Mouse (Mus musculus): ENCODE measurements at regions not wholly inside any gene's neighbourhood (a gene's known extent, or its start where the extent isn't known, plus 50 kb on each side); places are given as distances from the start of the nearest gene placed in this dataset.

DNA sequence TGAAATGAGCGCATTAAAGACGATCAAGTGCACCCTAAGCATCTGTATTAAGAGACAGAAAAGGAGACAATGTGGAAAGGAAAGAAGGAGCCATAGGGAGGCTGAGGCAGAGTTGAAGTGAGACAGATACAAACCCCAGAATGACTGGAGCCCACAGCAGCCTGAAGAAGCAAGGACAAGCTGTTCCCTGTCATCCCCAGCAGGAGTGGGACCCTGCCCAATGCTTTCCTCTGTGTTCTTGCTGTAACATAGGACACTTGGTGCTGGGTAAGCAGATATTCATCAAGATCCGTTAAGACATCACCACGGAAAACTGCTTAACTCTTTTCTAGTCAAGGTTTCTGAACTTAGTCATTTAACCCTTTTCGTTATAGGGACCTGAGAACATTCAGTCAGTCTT is 121.4 kb downstream of the CK137956 start:
- no peak for DNase-seq
- H3K4me3 ChIP-seq (ENCODE audit: insufficient read depth, low read depth, low read length) = no peak overlapping the region
- WGBS = 72% methylated on average over 5 of the region's 5 CpGs
- no peak overlapping the region for H3K27ac ChIP-seq (ENCODE audit: insufficient read depth, low read depth, low read length)
- no peaks in the 10 kb centered on the region for H3K4me1 ChIP-seq (ENCODE audit: control insufficient read depth, insufficient read depth, low read length)
- H3K27me3 ChIP-seq (replicated peaks; ENCODE audit: control insufficient read depth, insufficient read depth, low read length) = no peaks in the 10 kb centered on the region
- TF ChIP-seq CTCF (conservative IDR thresholded peaks at IDR 0.05; ENCODE audit: insufficient read depth, insufficient read length, low read depth, low read length) (no peak), POLR2A (IDR thresholded peaks at IDR 0.05; ENCODE audit: low read depth, low read length) (no peak)
- H3K36me3 ChIP-seq (ENCODE audit: control insufficient read depth, insufficient read depth, low read length) = no peaks in the 10 kb centered on the region

DNA sequence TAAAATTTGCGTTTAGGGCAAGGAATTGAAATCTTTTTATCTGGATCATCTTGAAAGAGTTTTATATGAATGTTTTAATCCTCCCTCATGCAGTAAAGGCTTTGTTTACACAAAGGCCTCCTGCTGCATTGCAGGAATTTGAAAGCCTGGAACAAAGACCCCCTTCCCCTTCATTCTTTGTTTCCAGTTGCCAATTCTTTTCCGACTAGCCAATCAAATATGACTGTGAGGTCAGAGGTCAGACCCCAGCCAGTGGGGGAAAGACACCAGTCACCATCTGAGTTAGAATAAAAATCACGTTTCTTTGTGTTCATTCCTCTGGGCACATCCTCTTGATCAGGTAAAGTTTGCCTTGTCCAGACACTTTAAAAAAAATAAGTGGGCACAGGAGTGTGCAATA is 124.4 kb downstream of the CK137956 start:
- 49% methylated on average over 3 of the region's 3 CpGs for WGBS
- no peak overlapping the region for H3K27ac ChIP-seq (ENCODE audit: insufficient read depth, low read depth, low read length)
- DNase-seq = no peak
- H3K4me1 ChIP-seq (ENCODE audit: control insufficient read depth, insufficient read depth, low read length) = no peaks in the 10 kb centered on the region
- TF ChIP-seq POLR2A (IDR thresholded peaks at IDR 0.05; ENCODE audit: low read depth, low read length) (no peak), CTCF (conservative IDR thresholded peaks at IDR 0.05; ENCODE audit: insufficient read depth, insufficient read length, low read depth, low read length) (no peak)
- no peak overlapping the region for H3K4me3 ChIP-seq (ENCODE audit: insufficient read depth, low read depth, low read length)
- H3K36me3 ChIP-seq (ENCODE audit: control insufficient read depth, insufficient read depth, low read length) = no peaks in the 10 kb centered on the region
- H3K27me3 ChIP-seq (replicated peaks; ENCODE audit: control insufficient read depth, insufficient read depth, low read length) = no peaks in the 10 kb centered on the region

DNA sequence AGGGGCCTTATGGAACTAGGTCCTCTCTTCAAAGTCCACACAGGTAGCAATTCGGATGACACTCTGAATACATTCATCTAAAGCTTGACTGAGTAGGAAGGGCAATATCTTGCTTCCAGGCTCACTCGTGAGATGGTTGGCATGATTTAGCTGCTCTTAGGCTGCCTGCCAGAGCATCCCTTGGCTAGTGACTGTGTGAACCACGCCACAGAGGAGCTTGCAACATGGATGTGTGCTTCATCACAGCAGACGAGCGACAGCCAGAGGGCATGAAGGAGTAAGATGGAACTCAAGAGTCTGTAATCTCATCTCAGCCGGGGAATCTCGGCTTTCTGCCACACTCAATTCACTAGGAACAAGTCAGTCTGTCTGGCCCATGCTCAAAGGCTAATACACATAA is 127.3 kb downstream of the CK137956 start:
- no peak overlapping the region for H3K27ac ChIP-seq (ENCODE audit: insufficient read depth, low read depth, low read length)
- 75% methylated on average over 7 of the region's 7 CpGs for WGBS
- no peak for TF ChIP-seq POLR2A (IDR thresholded peaks at IDR 0.05; ENCODE audit: low read depth, low read length)
- TF ChIP-seq CTCF (conservative IDR thresholded peaks at IDR 0.05; ENCODE audit: insufficient read depth, insufficient read length, low read depth, low read length) = no peak

DNA sequence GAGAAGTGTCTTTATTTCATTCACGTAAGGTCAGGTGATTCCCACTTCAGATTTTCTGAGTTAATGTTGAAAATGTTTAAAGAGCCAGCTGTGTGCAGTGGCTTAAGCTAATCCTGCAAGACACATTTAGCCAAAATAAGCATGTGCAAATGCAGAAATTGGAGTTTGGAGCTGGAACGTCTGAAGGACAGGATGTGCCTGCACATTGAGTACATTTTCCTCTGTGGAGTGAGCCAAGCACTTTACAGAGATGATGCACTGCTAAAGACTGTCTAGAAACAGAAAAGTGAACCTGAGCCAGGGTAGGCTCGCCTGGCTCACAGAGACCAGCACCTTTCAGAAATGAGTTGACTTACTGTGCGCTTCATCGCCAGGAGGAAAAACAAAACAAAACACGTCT is 137.1 kb downstream of the CK137956 start:
- no peaks in the 10 kb centered on the region for H3K27me3 ChIP-seq (replicated peaks; ENCODE audit: control insufficient read depth, insufficient read depth, low read length)
- TF ChIP-seq CTCF (conservative IDR thresholded peaks at IDR 0.05; ENCODE audit: insufficient read depth, insufficient read length, low read depth, low read length) (no peak), POLR2A (IDR thresholded peaks at IDR 0.05; ENCODE audit: low read depth, low read length) (no peak)
- H3K4me1 ChIP-seq (ENCODE audit: control insufficient read depth, insufficient read depth, low read length) = no peaks in the 10 kb centered on the region
- no peak for DNase-seq
- no peak overlapping the region for H3K27ac ChIP-seq (ENCODE audit: insufficient read depth, low read depth, low read length)
- WGBS = 75% methylated on average over 6 of the region's 6 CpGs
- H3K36me3 ChIP-seq (ENCODE audit: control insufficient read depth, insufficient read depth, low read length) = no peaks in the 10 kb centered on the region
- H3K4me3 ChIP-seq (ENCODE audit: insufficient read depth, low read depth, low read length) = no peak overlapping the region

More for the DNA sequence above, 127.3 kb downstream of the CK137956 start:
- Histone ChIP-seq H3K36me3 (ENCODE audit: control insufficient read depth, insufficient read depth, low read length) (no peaks in the 10 kb centered on the region), H3K27me3 (replicated peaks; ENCODE audit: control insufficient read depth, insufficient read depth, low read length) (no peaks in the 10 kb centered on the region), H3K4me3 (ENCODE audit: insufficient read depth, low read depth, low read length) (no peak overlapping the region), H3K4me1 (ENCODE audit: control insufficient read depth, insufficient read depth, low read length) (no peaks in the 10 kb centered on the region)
- no peak for DNase-seq

DNA sequence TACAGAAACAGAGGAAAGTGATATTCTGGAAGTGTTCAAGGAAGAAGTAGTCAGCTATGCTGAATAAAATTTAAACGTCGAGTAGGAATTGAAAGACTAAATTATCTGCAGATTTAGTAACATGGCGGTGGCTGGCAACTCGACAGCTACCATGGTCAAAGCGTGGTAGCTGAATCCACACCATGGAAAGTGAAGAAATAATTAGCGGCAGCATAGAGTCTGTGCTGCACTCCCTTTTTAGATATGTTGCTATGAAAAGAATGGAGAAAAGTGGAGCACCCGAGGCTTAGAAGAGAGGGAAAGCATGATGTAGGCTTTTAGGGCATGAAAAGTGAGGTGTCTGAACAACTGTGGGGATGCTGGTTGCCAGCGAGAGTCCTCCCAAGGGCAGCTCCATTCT is 143.8 kb downstream of the CK137956 start:
- WGBS = 87% methylated on average over 8 of the region's 8 CpGs

DNA sequence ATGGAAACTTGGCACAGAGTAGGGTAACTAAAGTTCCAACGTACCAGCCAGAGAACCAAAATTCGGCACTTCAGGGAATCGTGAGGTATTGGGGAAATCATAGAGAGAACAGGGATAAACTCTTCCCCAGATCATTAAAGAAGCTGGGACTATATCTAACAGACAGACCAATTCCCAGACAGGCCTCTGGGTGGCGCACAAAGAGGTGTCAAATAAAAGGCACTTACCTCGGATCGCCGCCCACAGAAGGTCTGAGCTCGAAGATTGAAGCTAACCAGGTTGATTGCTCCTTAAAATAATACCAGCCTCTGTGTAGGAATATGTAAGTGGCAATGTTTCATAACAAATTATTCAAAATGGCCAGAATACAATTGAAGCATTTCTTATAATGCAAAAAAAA is 151.2 kb downstream of the CK137956 start:
- TF ChIP-seq CTCF (conservative IDR thresholded peaks at IDR 0.05; ENCODE audit: insufficient read depth, insufficient read length, low read depth, low read length) = no peak
- no peak for TF ChIP-seq POLR2A (IDR thresholded peaks at IDR 0.05; ENCODE audit: low read depth, low read length)
- H3K27me3 ChIP-seq (replicated peaks; ENCODE audit: control insufficient read depth, insufficient read depth, low read length) = no peaks in the 10 kb centered on the region
- no peaks in the 10 kb centered on the region for H3K4me1 ChIP-seq (ENCODE audit: control insufficient read depth, insufficient read depth, low read length)
- no peak overlapping the region for H3K4me3 ChIP-seq (ENCODE audit: insufficient read depth, low read depth, low read length)
- no peak overlapping the region for H3K27ac ChIP-seq (ENCODE audit: insufficient read depth, low read depth, low read length)
- no peaks in the 10 kb centered on the region for H3K36me3 ChIP-seq (ENCODE audit: control insufficient read depth, insufficient read depth, low read length)
- 79% methylated on average over 8 of the region's 8 CpGs for WGBS
- DNase-seq = no peak

More for the DNA sequence above, 143.8 kb downstream of the CK137956 start:
- TF ChIP-seq CTCF (conservative IDR thresholded peaks at IDR 0.05; ENCODE audit: insufficient read depth, insufficient read length, low read depth, low read length) = no peak
- DNase-seq = no peak
- Histone ChIP-seq H3K27ac (ENCODE audit: insufficient read depth, low read depth, low read length) (no peak overlapping the region), H3K27me3 (replicated peaks; ENCODE audit: control insufficient read depth, insufficient read depth, low read length) (no peaks in the 10 kb centered on the region), H3K4me1 (ENCODE audit: control insufficient read depth, insufficient read depth, low read length) (no peaks in the 10 kb centered on the region), H3K36me3 (ENCODE audit: control insufficient read depth, insufficient read depth, low read length) (no peaks in the 10 kb centered on the region), H3K4me3 (ENCODE audit: insufficient read depth, low read depth, low read length) (no peak overlapping the region)

DNA sequence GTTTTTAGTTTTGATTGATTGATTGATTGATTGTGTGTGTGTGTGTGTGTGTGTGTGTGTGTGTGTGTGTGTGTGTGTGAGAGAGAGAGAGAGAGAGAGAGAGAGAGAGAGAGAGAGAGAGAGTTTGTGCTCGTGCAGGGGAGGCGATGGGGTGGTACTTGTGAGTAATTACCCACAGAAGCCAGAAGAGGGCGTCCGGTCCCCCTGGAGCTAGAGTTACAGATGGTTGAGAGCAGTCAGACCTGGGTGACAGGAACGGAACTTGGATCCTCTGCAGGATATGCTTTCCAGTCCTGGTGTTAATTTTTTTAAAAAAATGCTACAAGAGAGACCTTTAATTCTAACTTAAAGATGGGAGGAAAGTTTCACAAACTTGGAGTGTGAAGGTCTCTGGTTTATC is 151.7 kb downstream of the CK137956 start:
- TF ChIP-seq POLR2A (IDR thresholded peaks at IDR 0.05; ENCODE audit: low read depth, low read length) (no peak), CTCF (conservative IDR thresholded peaks at IDR 0.05; ENCODE audit: insufficient read depth, insufficient read length, low read depth, low read length) (no peak)

DNA sequence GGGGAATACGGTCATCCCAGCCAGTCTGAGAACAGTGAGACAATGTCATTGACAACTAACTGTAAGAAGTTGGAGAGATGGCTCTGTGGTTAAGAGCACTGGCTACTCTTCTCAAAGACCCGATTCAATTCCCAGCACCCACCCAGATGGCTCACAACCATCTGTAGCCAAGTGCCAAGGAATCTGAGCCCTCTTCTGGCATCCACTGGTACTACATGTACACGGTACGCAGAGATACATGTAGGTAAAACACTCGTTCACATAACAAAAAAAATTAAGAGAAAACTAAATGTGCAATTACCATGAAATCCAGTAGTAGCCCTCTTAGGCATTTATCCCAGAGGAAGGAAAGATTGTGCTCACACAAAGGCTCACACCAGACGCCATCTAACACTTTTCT is 156.1 kb downstream of the CK137956 start:
- Histone ChIP-seq H3K4me1 (ENCODE audit: control insufficient read depth, insufficient read depth, low read length) (no peaks in the 10 kb centered on the region), H3K27ac (ENCODE audit: insufficient read depth, low read depth, low read length) (no peak overlapping the region), H3K36me3 (ENCODE audit: control insufficient read depth, insufficient read depth, low read length) (no peaks in the 10 kb centered on the region), H3K27me3 (replicated peaks; ENCODE audit: control insufficient read depth, insufficient read depth, low read length) (no peaks in the 10 kb centered on the region), H3K4me3 (ENCODE audit: insufficient read depth, low read depth, low read length) (no peak overlapping the region)
- WGBS = 91% methylated on average over 6 of the region's 6 CpGs
- DNase-seq = no peak
- TF ChIP-seq POLR2A (IDR thresholded peaks at IDR 0.05; ENCODE audit: low read depth, low read length) = no peak
- TF ChIP-seq CTCF (conservative IDR thresholded peaks at IDR 0.05; ENCODE audit: insufficient read depth, insufficient read length, low read depth, low read length) = no peak

More for the DNA sequence above, 151.7 kb downstream of the CK137956 start:
- Histone ChIP-seq H3K36me3 (ENCODE audit: control insufficient read depth, insufficient read depth, low read length) (no peaks in the 10 kb centered on the region), H3K4me3 (ENCODE audit: insufficient read depth, low read depth, low read length) (no peak overlapping the region), H3K4me1 (ENCODE audit: control insufficient read depth, insufficient read depth, low read length) (no peaks in the 10 kb centered on the region), H3K27me3 (replicated peaks; ENCODE audit: control insufficient read depth, insufficient read depth, low read length) (no peaks in the 10 kb centered on the region), H3K27ac (ENCODE audit: insufficient read depth, low read depth, low read length) (no peak overlapping the region)
- WGBS = 77% methylated on average over 5 of the region's 5 CpGs
- no peak for DNase-seq

Data from kidney, adult 2 months (tissue).